Mouse (Mus musculus): ENCODE measurements around the gene Nprl2.

DNA sequence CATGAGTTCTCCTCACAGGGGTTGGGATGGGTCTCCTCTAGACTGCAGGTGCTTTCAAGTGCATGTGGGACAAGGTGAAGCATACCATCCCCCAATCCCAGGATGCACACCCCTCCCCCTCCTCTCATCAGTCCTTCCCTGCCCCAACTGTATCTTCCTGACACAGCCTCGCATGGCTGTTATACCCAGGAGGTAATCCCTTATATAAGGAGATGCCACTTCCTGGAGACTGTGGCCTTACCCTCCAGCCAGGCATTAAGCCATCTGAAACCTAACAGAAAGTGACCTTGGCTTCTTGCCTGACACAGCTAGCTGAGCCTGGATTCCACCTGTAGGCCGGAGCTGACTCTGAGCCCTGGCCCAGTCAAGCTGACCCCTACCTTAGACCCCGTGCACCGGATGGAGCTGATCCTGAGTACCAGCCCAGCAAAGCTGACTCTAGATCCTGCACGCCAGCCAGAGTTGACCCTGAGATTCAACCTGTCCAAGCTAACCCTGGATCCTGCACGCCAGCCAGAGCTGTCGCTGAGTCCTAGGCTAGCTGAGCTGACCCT is 40.6 kb downstream of the Nprl2 start:
- TF ChIP-seq EP300 (IDR thresholded peaks at IDR 0.05; ENCODE audit: insufficient read depth, low read depth, low read length), result no peak
- TF ChIP-seq CTCF (IDR thresholded peaks at IDR 0.05), result no peak
